Mouse (Mus musculus) heart, embryonic 10.5 days (tissue): ENCODE results near the gene Zfp692. TPM values are rescaled to one million over a fixed set of nuclear protein-coding genes. Genes with fewer than 3 reads are reported as not detected.
A peak's percentile ranks its signal among the peaks of the same experiment; 100 is the strongest.
"Not testable (repeated sequence)": the region's sequence is repeated elsewhere in the genome, so short reads cannot be mapped to it uniquely, and the experiment has no call there.

Experiments used
- DNase-seq: peaks from one replicate; pipeline ENCODE4 v3.0.0-alpha.2; 2017; ENCODE audit warnings: low spot score
- H3K27ac ChIP-seq: fragments of 300-500 bp; sonication (generic); 2 replicates; pipeline ENCODE4 v1.5.1; 2016; ENCODE audit warnings: mild to moderate bottlenecking
- H3K27me3 ChIP-seq: fragments of 300-500 bp; sonication (generic); 2 replicates; pipeline ENCODE4 v1.6.1; 2016; ENCODE audit warnings: mild to moderate bottlenecking; ENCODE audit not compliant: poor library complexity, insufficient read depth, severe bottlenecking
- H3K36me3 ChIP-seq: fragments of 300-500 bp; sonication (generic); 2 replicates; pipeline ENCODE4 v1.6.1; 2016; ENCODE audit warnings: mild to moderate bottlenecking, moderate library complexity
- H3K4me1 ChIP-seq: fragments of 300-500 bp; sonication (generic); 2 replicates; pipeline ENCODE4 v1.6.1; 2016; ENCODE audit warnings: mild to moderate bottlenecking
- H3K4me3 ChIP-seq: fragments of 300-500 bp; sonication (generic); 2 replicates; pipeline ENCODE4 v1.5.1; 2016; ENCODE audit warnings: mild to moderate bottlenecking, moderate library complexity
- H3K9me3 ChIP-seq: fragments of 300-500 bp; sonication (generic); 2 replicates; pipeline ENCODE4 v1.6.1; 2016; ENCODE audit warnings: mild to moderate bottlenecking, moderate library complexity
- WGBS: fragments of 180-500 bp; shearing (Covaris S2); methylation state at CpG from one replicate; pipeline ENCODE4 v1.1.7; 2016; 5-methylcytosine and 5-hydroxymethylcytosine counted together
- polyA plus RNA-seq: library from polyadenylated mRNA; unstranded; fragments of >200 nt; fragmentation: Nextera tagmentation; extraction: Ambion mirVana; gene quantifications from 2 replicates; pipeline ENCODE4 v1.2.1, GENCODE M21; 2016

The Zfp692 gene
- polyA plus RNA-seq, 1 experiment from 2014 or later, result 19.2 TPM

GRCm38 (mm10) chr11:58290812-58291211 is 16.1 kb upstream of the Zfp692 start:
- H3K36me3 ChIP-seq, result no peaks in the 10 kb centered on the region
- DNase-seq, result no peak
- H3K27ac ChIP-seq, result no peak overlapping the region
- no peaks in the 10 kb centered on the region for H3K4me1 ChIP-seq
- H3K27me3 ChIP-seq, result peaks cover 3% of the 10 kb centered on the region
- no peak overlapping the region for H3K4me3 ChIP-seq
- no peaks in the 10 kb centered on the region for H3K9me3 ChIP-seq
- WGBS, result 78% methylated on average over 4 of the region's 4 CpGs

GRCm38 (mm10) chr11:58292791-58293190 is 14.1 kb upstream of the Zfp692 start:
- DNase-seq, result no peak
- no peaks in the 10 kb centered on the region for H3K36me3 ChIP-seq
- no peaks in the 10 kb centered on the region for H3K9me3 ChIP-seq
- no peaks in the 10 kb centered on the region for H3K4me1 ChIP-seq
- no peak overlapping the region for H3K27ac ChIP-seq
- WGBS, result 42% methylated on average over 4 of the region's 4 CpGs
- H3K4me3 ChIP-seq, result no peak overlapping the region
- H3K27me3 ChIP-seq, result no peaks in the 10 kb centered on the region; the same call in none of the 2 replicates

DNA sequence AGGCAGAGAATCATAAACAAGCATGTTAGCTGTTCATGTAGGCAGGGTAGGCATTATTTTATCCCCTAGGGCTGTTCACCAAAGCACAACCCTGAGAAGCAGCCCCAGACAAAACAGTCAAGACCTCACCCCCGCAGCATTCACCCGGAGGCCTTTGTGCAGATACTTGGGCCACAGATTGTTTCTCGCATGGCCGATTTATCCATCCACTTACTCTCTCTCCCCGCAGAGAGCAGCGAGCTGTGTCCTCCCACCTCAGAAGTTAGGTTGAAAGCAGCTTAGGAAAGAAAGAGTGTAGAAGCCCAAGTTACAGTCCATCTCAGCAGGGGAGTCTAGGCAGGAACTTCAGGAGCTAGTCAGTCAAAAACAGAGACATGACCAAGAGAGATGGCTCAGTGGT is 9.5 kb upstream of the Zfp692 start:
- Histone ChIP-seq H3K27ac (no peak overlapping the region), H3K36me3 (no peaks in the 10 kb centered on the region), H3K4me1 (peaks cover 5% of the 10 kb centered on the region; the same call in 1 of the 2 replicates), H3K27me3 (no peaks in the 10 kb centered on the region; the same call in 1 of the 2 replicates), H3K9me3 (no peaks in the 10 kb centered on the region), H3K4me3 (no peak overlapping the region)
- DNase-seq, result no peak
- WGBS, result 84% methylated on average over 6 of the region's 6 CpGs

DNA sequence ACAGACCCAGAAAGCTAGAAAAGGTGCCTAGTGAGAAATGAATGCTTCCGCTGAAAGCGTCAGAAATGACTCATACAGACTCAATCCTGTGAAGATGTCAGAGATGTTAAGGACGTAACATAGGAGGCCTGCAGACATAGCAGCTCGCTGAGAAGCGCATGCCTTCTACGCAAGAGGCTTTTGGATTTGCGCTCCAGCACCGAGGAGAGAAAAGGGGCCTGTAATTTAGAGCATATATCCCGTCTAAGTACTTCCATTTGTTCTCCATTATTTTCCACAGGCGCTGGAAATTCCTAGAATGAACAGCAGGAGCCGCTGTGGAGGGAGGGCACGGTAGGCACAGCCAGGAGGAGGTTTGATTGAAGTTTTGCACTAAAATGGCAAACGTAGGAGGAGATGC is 5.8 kb upstream of the Zfp692 start:
- Histone ChIP-seq H3K9me3 (no peaks in the 10 kb centered on the region), H3K4me3 (peak overlapping the region; percentile 73), H3K27me3 (no peaks in the 10 kb centered on the region), H3K36me3 (no peaks in the 10 kb centered on the region), H3K4me1 (peaks cover 8% of the 10 kb centered on the region; the same call in 1 of the 2 replicates), H3K27ac (no peak overlapping the region)
- WGBS, result 17% methylated on average over 13 of the region's 13 CpGs
- peak; percentile 87 for DNase-seq

DNA sequence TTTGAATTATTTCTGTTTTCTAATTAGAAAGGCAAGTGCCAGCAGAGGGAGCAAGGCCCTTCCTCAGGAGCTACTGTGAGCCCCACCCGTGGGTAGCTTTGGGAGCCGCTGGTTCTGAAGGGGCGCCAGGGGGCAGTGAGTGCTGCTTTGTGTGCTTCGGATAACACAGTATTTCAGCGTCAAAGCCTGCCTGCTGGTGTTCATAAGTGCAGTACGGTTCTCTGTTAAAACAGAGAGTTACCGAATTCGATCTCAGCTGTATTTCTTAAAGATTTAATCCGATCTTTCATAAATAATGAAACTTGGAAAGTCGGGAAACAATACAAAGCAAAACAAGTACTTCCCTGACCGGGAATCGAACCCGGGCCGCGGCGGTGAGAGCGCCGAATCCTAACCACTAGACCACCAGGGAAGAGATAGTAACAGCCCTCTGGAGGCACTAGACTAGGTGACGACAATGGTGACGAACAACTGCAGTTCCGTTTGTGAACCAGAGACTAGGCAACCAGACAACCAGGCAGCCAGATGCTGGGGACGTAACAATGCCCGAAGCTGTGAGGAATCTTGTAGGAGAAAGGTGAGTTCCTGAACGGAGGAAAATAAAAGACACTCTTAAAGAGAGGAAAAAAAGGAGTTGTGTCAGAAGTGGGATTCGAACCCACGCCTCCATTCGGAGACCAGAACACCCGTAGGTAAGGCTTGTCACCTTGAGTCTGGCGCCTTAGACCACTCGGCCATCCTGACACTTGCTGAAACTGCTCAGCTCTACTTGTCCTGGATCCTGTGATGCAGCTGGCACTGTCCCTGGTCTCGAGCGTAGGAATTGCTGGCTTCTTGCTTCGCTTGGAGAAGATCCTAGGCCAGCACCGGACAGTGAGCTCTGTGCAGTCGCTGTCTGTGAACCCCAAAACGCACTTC is 4.8 kb upstream of the Zfp692 start:
- Histone ChIP-seq H3K9me3 (no peaks in the 10 kb centered on the region), H3K27ac (peak overlapping the region; percentile 87), H3K36me3 (no peaks in the 10 kb centered on the region), H3K4me3 (peak overlapping the region; percentile 73), H3K4me1 (peaks cover 13% of the 10 kb centered on the region; the same call in 1 of the 2 replicates), H3K27me3 (no peaks in the 10 kb centered on the region)
- DNase-seq, result peak; percentile 99
- WGBS, result under 1% methylated on average over 36 of the region's 36 CpGs

DNA sequence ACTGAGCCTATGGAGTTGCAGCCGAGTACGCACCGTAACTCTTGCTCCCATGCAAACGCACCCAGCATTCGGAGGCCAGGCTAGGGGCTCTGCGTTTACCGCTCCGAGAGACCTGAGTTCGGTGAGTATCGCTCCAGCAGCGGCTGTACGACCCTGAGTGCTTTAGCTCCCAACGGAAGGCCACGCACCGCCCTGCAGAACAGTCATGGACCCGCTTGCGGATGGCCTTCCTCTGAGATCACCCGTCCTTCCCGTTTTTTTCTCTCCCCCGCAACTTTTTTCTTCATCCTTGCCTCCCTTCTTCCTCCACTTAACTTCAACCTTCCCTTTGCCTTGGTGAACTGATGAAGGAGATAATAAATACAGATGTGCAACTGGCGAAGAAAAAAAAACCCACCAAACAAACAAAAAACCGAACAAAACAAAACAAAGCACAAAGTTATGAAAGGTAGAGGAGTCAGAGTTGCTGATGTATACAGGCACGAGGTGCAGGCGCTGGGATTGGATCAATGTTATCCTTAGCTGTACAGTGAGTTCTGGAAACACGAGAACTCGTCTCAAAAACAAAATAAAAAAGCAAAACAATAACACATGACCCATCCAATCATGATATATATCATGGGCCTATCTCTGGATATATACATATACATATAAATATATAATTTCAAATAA is 4.0 kb upstream of the Zfp692 start:
- H3K4me3 ChIP-seq, result peak overlapping the region; percentile 73
- DNase-seq, result no peak
- no peaks in the 10 kb centered on the region for H3K27me3 ChIP-seq
- H3K36me3 ChIP-seq, result no peaks in the 10 kb centered on the region
- peaks cover 21% of the 10 kb centered on the region for H3K4me1 ChIP-seq
- H3K27ac ChIP-seq, result peak overlapping the region; percentile 87
- no peaks in the 10 kb centered on the region for H3K9me3 ChIP-seq
- WGBS, result 1% methylated on average over 26 of the region's 26 CpGs

DNA sequence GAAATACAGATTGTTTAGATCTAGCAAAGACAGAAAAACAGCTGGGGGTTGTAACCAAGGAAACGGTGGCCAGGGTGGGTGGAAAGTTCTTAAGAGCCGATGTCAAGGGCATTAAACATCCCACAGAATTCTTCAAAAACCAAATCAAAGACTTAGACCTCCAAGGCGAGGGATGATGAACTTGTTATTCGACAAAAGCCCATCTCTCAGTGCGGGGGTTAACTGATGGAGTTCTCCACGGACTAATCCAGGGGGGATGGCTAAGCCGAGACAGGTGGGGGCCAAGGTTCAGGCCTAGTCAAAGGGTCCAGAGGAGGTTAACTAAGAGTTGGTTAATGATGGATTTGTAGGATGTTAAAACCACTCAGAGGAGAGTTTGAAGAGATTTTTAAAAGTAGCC is 3.3 kb upstream of the Zfp692 start:
- Histone ChIP-seq H3K36me3 (no peaks in the 10 kb centered on the region), H3K27ac (no peak overlapping the region), H3K27me3 (no peaks in the 10 kb centered on the region), H3K4me3 (peak overlapping the region; percentile 32; the same call in 1 of the 2 replicates), H3K4me1 (peaks cover 23% of the 10 kb centered on the region), H3K9me3 (no peaks in the 10 kb centered on the region)
- no peak for DNase-seq
- WGBS, result 45% methylated on average over 7 of the region's 7 CpGs

GRCm38 (mm10) chr11:58305299-58305698 is 1.6 kb upstream of the Zfp692 start:
- H3K4me1 ChIP-seq, result peaks cover 23% of the 10 kb centered on the region
- WGBS, result 87% methylated on average over 8 of the region's 8 CpGs

GRCm38 (mm10) chr11:58307411-58308080 is 677 bp downstream of the Zfp692 start:
- Histone ChIP-seq H3K4me3 (peak overlapping the region; percentile 72), H3K27me3 (no peaks in the 10 kb centered on the region), H3K27ac (peak overlapping the region; percentile 91), H3K36me3 (peaks cover 15% of the 10 kb centered on the region), H3K9me3 (no peaks in the 10 kb centered on the region), H3K4me1 (peaks cover 18% of the 10 kb centered on the region)
- under 1% methylated on average over 42 of the region's 42 CpGs for WGBS
- DNase-seq, result peak; percentile 89

More at GRCm38 (mm10) chr11:58305299-58305698, 1.6 kb upstream of the Zfp692 start:
- H3K36me3 ChIP-seq, H3K4me3 ChIP-seq, DNase-seq, H3K9me3 ChIP-seq, H3K27me3 ChIP-seq, H3K27ac ChIP-seq: not testable (repeated sequence)

GRCm38 (mm10) chr11:58308661-58309060 is 1.8 kb downstream of the Zfp692 start:
- H3K4me1 ChIP-seq, result peaks cover 16% of the 10 kb centered on the region
- no peak overlapping the region for H3K27ac ChIP-seq
- H3K9me3 ChIP-seq, result no peaks in the 10 kb centered on the region
- H3K27me3 ChIP-seq, result no peaks in the 10 kb centered on the region
- peaks cover 15% of the 10 kb centered on the region for H3K36me3 ChIP-seq
- no peak overlapping the region for H3K4me3 ChIP-seq
- DNase-seq, result no peak
- 94% methylated on average over 9 of the region's 9 CpGs for WGBS

DNA sequence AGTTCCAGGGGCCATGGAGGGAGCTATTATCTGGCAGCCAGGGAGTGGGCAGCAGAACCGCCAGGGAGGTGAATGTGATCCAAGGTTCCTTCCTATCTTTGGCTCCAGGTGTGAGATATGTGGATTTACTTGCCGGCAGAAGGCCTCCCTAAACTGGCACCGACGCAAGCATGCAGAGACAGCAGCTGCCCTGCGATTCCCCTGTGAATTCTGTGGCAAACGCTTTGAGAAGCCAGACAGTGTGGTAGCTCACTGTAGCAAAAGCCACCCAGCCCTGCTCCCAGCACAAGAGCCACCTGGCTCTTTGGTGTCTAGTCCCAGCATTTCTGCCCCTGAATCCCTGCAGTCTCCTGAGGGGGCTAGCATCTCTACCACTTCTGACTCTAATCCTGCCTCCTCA is 7.2 kb downstream of the Zfp692 start:
- Histone ChIP-seq H3K27ac (no peak overlapping the region), H3K36me3 (peaks cover 61% of the 10 kb centered on the region)
- 86% methylated on average over 6 of the region's 6 CpGs for WGBS

DNA sequence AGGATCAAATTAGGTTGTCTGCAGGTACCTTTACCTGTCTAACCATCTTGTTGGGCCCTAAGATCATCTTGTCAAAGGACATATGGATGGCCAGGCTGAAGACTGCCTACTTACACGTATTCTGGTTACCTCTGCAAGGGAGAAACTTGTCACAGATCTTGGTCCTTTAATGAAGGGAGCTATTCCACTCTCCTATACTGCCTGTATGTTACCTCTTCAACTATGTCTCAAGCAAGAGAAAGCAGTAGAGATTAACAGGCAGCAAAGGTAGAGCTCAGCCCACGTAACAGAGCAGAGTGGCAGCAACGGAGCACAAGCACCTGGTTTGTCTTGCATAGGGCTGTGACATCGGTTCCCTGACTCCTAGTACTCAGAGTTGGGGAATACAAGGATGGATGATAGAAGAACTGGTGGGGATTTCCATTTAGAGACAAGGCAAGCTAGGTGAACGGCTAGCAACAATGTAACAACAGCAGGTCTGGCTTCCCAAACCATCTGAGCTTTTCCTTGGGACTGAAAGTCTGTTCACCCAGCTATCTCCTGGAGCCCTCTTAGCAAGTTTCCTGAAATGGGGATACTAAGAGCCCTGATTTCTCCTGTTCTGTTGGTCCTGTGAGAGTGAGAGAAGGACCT is 8.8 kb downstream of the Zfp692 start:
- Histone ChIP-seq H3K27ac (no peak overlapping the region), H3K36me3 (peaks cover 68% of the 10 kb centered on the region), H3K4me1 (peaks cover 3% of the 10 kb centered on the region; the same call in 1 of the 2 replicates), H3K9me3 (no peaks in the 10 kb centered on the region), H3K27me3 (no peaks in the 10 kb centered on the region), H3K4me3 (no peak overlapping the region)
- no peak for DNase-seq
- 91% methylated on average over 5 of the region's 5 CpGs for WGBS

More for the DNA sequence above, 7.2 kb downstream of the Zfp692 start:
- no peaks in the 10 kb centered on the region for H3K9me3 ChIP-seq
- H3K4me3 ChIP-seq, result no peak overlapping the region
- H3K4me1 ChIP-seq, result peaks cover 3% of the 10 kb centered on the region; the same call in 1 of the 2 replicates
- no peak for DNase-seq
- no peaks in the 10 kb centered on the region for H3K27me3 ChIP-seq
